Mouse (Mus musculus) ovary, postnatal 10 days (tissue): ENCODE results near the gene Sipa1l3.

Experiments
- DNase-seq: peaks from one replicate; pipeline ENCODE4 v3.0.0; 2022; ENCODE audit warnings: low spot score

Sipa1l3 gene

GRCm38 (mm10) chr7:29505337-29506318 lies 12.8 kb downstream of the Sipa1l3 start:
- no peak for DNase-seq

- no peak for DNase-seq
Measured at GRCm38 (mm10) chr7:29504683-29505290, 13.7 kb downstream of the Sipa1l3 start.

GRCm38 (mm10) chr7:29503616-29504015 lies 14.8 kb downstream of the Sipa1l3 start:
- DNase-seq = no peak

GRCm38 (mm10) chr7:29501214-29501613 lies 17.2 kb downstream of the Sipa1l3 start:
- no peak for DNase-seq

- no peak for DNase-seq
Measured at GRCm38 (mm10) chr7:29499071-29499470, 19.4 kb downstream of the Sipa1l3 start.

GRCm38 (mm10) chr7:29496953-29497590 lies 21.4 kb downstream of the Sipa1l3 start:
- no peak for DNase-seq

- DNase-seq = no peak
Measured at GRCm38 (mm10) chr7:29496332-29496731, 22.1 kb downstream of the Sipa1l3 start.

GRCm38 (mm10) chr7:29495880-29496279 lies 22.6 kb downstream of the Sipa1l3 start:
- DNase-seq = no peak

GRCm38 (mm10) chr7:29494854-29495253 lies 23.6 kb downstream of the Sipa1l3 start:
- DNase-seq = no peak

- no peak for DNase-seq
Measured at GRCm38 (mm10) chr7:29494015-29494414, 24.4 kb downstream of the Sipa1l3 start.

- DNase-seq = no peak
Measured at GRCm38 (mm10) chr7:29492992-29493391, 25.4 kb downstream of the Sipa1l3 start.

- DNase-seq = no peak
Measured at GRCm38 (mm10) chr7:29491861-29492260, 26.6 kb downstream of the Sipa1l3 start.

GRCm38 (mm10) chr7:29491471-29491755 lies 27.0 kb downstream of the Sipa1l3 start:
- no peak for DNase-seq

- no peak for DNase-seq
Measured at GRCm38 (mm10) chr7:29490704-29491470, 27.6 kb downstream of the Sipa1l3 start.

GRCm38 (mm10) chr7:29489851-29490250 lies 28.6 kb downstream of the Sipa1l3 start:
- DNase-seq = no peak

GRCm38 (mm10) chr7:29489364-29489763 lies 29.1 kb downstream of the Sipa1l3 start:
- no peak for DNase-seq

GRCm38 (mm10) chr7:29486753-29487152 lies 31.7 kb downstream of the Sipa1l3 start:
- DNase-seq = no peak

GRCm38 (mm10) chr7:29485721-29486120 lies 32.7 kb downstream of the Sipa1l3 start:
- DNase-seq = no peak

GRCm38 (mm10) chr7:29483556-29483955 lies 34.9 kb downstream of the Sipa1l3 start:
- no peak for DNase-seq

- no peak for DNase-seq
Measured at GRCm38 (mm10) chr7:29481345-29482155, 36.9 kb downstream of the Sipa1l3 start.

GRCm38 (mm10) chr7:29480590-29481344 lies 37.7 kb downstream of the Sipa1l3 start:
- no peak for DNase-seq
